Mouse (Mus musculus) liver, embryonic 11.5 days (tissue): ENCODE data around the gene Hs1bp3. TPM values are rescaled to one million over a fixed set of nuclear protein-coding genes. Genes with fewer than 3 reads are reported as not detected.
A peak's percentile ranks its signal among the peaks of the same experiment; 100 is the strongest.

ENCODE experiments used
- ATAC-seq: fragments of 200-750 bp; cut with Nextera tagmentation; replicated peaks from 2 replicates; pipeline ENCODE4 v1.8.0; 2017; ENCODE audit warnings: moderate number of reproducible peaks, mild to moderate bottlenecking, moderate TSS enrichment, moderate library complexity; ENCODE audit not compliant: low FRiP score
- DNase-seq: peaks from one replicate; pipeline ENCODE4 v3.0.0-alpha.2; 2017; ENCODE audit warnings: low spot score
- H3K27ac ChIP-seq: fragments of 300-500 bp; sonication (generic); 2 replicates; pipeline ENCODE4 v1.5.1; 2014; ENCODE audit warnings: mild to moderate bottlenecking, low read depth, low read length, control low read depth
- H3K27me3 ChIP-seq: fragments of 300-500 bp; sonication (generic); replicated peaks from 2 replicates; pipeline ENCODE4 v1.6.1; 2014; ENCODE audit warnings: low read length, mixed read lengths; ENCODE audit not compliant: control insufficient read depth, insufficient read depth
- H3K36me3 ChIP-seq: fragments of 300-500 bp; sonication (generic); 2 replicates; pipeline ENCODE4 v1.6.1; 2014; ENCODE audit warnings: mild to moderate bottlenecking, low read length, moderate library complexity, mixed read lengths; ENCODE audit not compliant: control insufficient read depth, insufficient read depth
- H3K4me1 ChIP-seq: fragments of 300-500 bp; sonication (generic); replicated peaks from 2 replicates; pipeline ENCODE4 v1.6.1; 2014; ENCODE audit warnings: low read length, mixed read lengths; ENCODE audit not compliant: control insufficient read depth, insufficient read depth
- H3K4me2 ChIP-seq: fragments of 300-500 bp; sonication (generic); 2 replicates; pipeline ENCODE4 v1.6.1; 2014; ENCODE audit warnings: mild to moderate bottlenecking, control low read depth, moderate library complexity
- H3K4me3 ChIP-seq: fragments of 300-500 bp; sonication (generic); 2 replicates; pipeline ENCODE4 v1.5.1; 2014; ENCODE audit warnings: low read depth, low read length, control low read depth
- H3K9ac ChIP-seq: fragments of 300-500 bp; sonication (generic); 2 replicates; pipeline ENCODE4 v1.6.1; 2014; ENCODE audit warnings: low read depth, low read length, control low read depth
- H3K9me3 ChIP-seq: fragments of 300-500 bp; sonication (generic); 2 replicates; pipeline ENCODE4 v1.6.1; 2016; ENCODE audit warnings: low read length, inconsistent platforms, mixed read lengths; ENCODE audit not compliant: control insufficient read depth
- WGBS: fragments of 180-500 bp; shearing (Covaris S2); extraction: QIAGEN DNeasy Blood & Tissue Kit; methylation state at CpG from one replicate; pipeline ENCODE4 v1.1.7; 2014; 5-methylcytosine and 5-hydroxymethylcytosine counted together
- polyA plus RNA-seq: library from polyadenylated mRNA; unstranded; fragments of >200 nt; fragmentation: Nextera tagmentation; extraction: Ambion mirVana; gene quantifications from 2 replicates; pipeline ENCODE4 v1.2.1, GENCODE M21; 2014

Hs1bp3 gene
- polyA plus RNA-seq, 1 experiment from 2014 or later, result 8.8 TPM

DNA sequence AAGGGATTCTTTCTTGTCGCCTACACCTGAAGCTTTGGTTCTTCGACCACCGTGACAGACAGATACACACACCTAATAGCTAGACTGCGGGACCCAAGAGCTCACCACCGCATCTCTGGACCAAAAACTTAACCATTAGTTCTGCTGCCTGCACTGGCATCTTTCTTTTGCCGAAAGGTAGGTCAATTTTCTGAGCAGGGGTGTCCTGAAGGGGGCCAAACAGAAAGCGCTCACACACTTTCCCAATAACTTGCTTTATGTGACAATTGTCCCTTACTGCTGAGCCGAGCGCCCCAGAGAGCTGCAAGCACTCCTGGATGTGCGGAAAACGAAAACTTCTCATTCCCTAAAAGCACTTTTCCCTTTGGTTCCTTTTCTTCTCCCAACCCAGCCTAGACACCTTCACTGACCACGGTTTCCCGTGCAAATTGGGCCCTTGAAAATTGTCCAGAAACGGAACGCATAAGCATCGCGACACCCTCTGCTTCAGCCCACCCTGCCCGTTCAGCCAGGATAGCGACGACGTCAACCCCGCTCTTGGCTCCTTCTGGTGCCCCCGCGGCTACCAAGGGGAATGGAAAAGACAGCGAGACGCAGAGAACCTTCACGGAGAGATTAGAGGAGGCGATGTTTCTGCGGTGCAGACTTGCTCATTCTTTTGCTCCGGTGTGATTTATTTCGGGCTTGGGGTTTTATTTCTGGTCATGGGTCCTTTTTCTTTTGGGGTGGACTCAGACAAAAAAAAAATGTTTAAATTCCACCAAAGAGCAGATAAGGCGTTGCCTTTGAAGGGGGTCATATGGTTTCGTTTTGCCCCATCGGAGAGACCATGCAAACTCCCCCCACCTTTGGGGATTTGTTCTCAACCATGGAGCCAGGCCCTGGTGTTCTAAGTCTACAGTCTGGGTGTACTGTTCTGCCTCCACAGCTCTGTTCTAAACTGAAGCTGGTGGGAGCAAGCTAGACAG, 13.8 kb upstream of the Hs1bp3 start:
- WGBS, result 13% methylated on average over 34 of the region's 34 CpGs
- no peak for DNase-seq

DNA sequence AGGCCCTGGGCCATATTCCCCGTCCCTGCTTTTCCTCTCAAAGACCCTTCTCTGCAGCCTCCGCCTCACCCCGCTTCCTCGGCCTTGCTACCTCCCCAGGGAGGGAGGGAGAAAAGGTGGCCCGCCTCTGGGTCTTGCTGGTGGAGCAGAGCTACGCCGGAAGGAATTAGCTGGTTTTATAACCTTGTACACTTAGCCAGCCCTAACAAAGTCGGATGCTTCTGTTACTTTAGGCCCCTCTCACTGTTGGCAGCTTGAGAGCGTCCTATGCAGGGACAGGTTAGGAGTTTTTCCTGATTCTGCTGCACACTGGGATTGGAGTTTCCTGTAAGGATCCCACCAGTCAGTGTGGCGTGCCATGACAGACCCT, 13.1 kb upstream of the Hs1bp3 start:
- WGBS, result 29% methylated on average over 10 of the region's 10 CpGs
- DNase-seq (no peak), ATAC-seq (no peak)
- H3K4me1 ChIP-seq, result peaks cover 6% of the 10 kb centered on the region; the same call in 1 of the 2 replicates
- peaks cover 96% of the 10 kb centered on the region for H3K27me3 ChIP-seq
- no peak overlapping the region for H3K4me3 ChIP-seq
- H3K27ac ChIP-seq, result no peak overlapping the region
- H3K9me3 ChIP-seq, result no peaks in the 10 kb centered on the region
- H3K4me2 ChIP-seq, result no peak overlapping the region
- H3K36me3 ChIP-seq, result no peaks in the 10 kb centered on the region
- H3K9ac ChIP-seq, result no peak overlapping the region

More for the DNA sequence above, 13.8 kb upstream of the Hs1bp3 start:
- Histone ChIP-seq H3K27ac (no peak overlapping the region), H3K36me3 (no peaks in the 10 kb centered on the region), H3K9ac (no peak overlapping the region), H3K9me3 (no peaks in the 10 kb centered on the region), H3K4me3 (no peak overlapping the region), H3K4me1 (peaks cover 6% of the 10 kb centered on the region; the same call in 1 of the 2 replicates), H3K27me3 (peaks cover 95% of the 10 kb centered on the region), H3K4me2 (no peak overlapping the region)
- ATAC-seq, result no peak

DNA sequence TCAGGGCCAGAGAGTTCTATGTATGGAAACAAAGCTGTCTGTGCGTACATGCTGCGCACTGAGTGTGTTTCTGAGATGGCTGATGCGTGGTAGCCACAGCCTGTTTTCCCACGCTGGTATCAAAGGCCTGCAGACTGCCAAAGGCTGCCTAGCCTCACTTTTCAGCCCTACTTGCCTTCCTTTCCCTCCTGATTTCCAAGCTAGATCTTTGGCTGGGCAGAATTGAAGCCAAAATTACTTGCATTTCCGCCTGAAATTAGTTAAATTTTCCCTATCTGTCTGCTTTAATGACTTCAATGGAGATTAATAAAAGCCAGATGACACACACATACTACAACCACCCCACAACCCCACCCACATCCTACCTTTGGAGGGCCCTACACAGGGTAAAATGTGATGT, 12.7 kb upstream of the Hs1bp3 start:
- WGBS, result 35% methylated on average over 5 of the region's 5 CpGs
- H3K9ac ChIP-seq, result no peak overlapping the region
- DNase-seq (no peak), ATAC-seq (no peak)
- no peaks in the 10 kb centered on the region for H3K36me3 ChIP-seq
- H3K27ac ChIP-seq, result no peak overlapping the region
- peaks cover 6% of the 10 kb centered on the region; the same call in 1 of the 2 replicates for H3K4me1 ChIP-seq
- H3K27me3 ChIP-seq, result peaks cover 96% of the 10 kb centered on the region
- no peaks in the 10 kb centered on the region for H3K9me3 ChIP-seq
- H3K4me3 ChIP-seq, result no peak overlapping the region
- H3K4me2 ChIP-seq, result no peak overlapping the region

DNA sequence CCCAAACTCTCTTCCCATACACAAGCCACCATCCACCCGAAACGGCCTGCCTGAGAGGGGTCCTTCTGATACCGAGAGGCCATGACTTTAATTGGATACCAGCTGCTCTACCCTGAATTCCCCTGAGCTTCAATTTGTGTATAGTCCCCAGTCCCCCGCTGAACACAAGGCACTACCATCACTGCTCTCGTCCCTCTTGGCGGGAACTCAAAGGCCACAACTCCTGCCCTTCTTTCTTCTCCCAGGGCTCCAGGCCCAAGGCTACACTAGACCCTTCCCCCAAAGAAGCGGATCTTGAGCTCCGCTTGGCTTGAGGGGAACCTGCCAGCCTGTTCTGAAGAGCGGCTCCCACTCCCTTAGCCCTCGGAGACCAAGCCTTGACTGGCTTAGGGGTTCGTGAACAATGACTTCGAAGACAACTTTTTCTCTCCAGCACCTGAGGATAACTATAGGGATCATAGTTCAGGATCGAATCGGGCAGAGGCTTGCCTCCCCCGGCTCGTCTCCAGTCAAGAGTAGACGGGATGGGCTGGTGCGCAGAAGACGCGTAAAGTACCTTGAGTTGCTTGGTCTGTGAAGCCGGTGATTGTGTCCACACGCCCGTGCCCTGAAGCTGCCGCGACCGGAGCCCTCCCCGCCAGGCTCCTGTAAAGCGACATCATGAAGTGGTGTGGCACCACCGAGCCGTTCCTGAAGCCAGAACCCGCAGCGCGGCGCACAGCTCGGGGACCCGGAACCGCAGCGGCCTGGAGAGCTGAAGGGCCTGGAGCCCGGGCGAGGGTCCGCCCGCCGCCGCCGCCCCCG, 12.0 kb upstream of the Hs1bp3 start:
- Histone ChIP-seq H3K4me1 (peaks cover 6% of the 10 kb centered on the region; the same call in 1 of the 2 replicates), H3K4me2 (peak overlapping the region; percentile 63), H3K27ac (no peak overlapping the region), H3K4me3 (peak overlapping the region; percentile 45), H3K27me3 (peaks cover 98% of the 10 kb centered on the region), H3K36me3 (no peaks in the 10 kb centered on the region), H3K9me3 (no peaks in the 10 kb centered on the region), H3K9ac (no peak overlapping the region)
- DNase-seq, result peak; percentile 51
- 0 out of 2 replicates have a peak, but pooled peaks have one; percentile 8 for ATAC-seq
- 6% methylated on average over 45 of the region's 46 CpGs for WGBS

DNA sequence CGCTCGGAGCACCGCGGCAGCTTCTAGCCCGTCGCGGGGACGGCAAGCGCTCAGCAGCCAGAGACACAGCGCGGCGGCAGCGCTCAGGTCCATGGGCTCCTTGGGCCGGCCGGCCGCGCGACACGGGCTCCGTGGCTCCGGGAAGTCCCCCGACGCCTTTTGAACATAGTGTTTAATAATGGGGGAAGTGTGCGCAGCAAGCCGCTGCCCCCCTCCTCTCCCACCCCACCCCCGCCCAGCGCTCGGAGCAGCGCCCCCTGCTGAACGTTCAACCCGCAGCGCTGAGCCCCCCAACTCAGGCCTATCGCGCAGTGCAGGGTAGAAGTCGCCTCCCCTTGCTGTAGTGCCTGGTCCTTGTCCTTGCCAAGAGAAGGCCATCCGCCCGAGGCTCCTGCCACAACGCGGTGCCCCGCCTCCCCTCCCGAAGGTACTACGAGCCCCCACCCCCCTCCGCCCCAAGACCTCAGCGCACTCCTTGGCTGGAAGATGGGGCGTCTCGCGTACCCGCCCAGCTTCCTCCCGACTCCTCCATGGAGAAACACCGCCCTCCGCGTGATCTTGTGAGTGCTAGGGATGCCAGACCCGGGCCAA, 11.3 kb upstream of the Hs1bp3 start, which contains the start of gene Gdf7:
Gene Gdf7, minus strand, starts transcription at position 114 of the 591 bp plus-strand sequence.
- H3K4me1 ChIP-seq, result peaks cover 6% of the 10 kb centered on the region; the same call in 1 of the 2 replicates
- 1% methylated on average over 49 of the region's 53 CpGs for WGBS
- peak within 1 kb of the TSS; percentile 45 for H3K4me3 ChIP-seq
- H3K4me2 ChIP-seq, result peak within 1 kb of the TSS; percentile 63
- H3K27me3 ChIP-seq, result peaks cover 94% of the 10 kb centered on the region
- ATAC-seq, result 0 out of 2 replicates have a peak, but pooled peaks have one; percentile 28
- no peak within 1 kb of the TSS for H3K9ac ChIP-seq
- DNase-seq, result no peak
- H3K9me3 ChIP-seq, result no peaks in the 10 kb centered on the region
- no peak within 1 kb of the TSS for H3K27ac ChIP-seq
- no peaks in the 10 kb centered on the region for H3K36me3 ChIP-seq

DNA sequence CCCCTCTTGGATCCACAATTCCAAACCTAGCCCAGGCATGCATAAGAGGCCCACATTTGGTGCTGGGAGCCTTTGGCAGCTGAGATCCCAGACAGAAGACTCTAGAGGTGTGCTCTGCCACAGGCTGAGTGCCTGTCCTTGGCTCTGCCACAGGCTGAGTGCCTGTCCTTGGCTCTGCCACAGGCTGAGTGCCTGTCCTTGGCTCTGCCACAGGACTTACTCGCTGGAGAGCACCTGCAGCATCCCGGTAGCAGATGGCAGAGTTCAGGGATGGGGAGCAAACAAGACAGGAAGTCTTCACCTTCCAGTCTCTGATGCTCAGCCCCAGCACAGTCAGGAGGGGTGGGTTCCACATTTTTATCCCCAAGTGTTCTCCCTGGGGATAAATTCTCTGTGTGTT, 8.0 kb upstream of the Hs1bp3 start:
- Histone ChIP-seq H3K4me1 (no peaks in the 10 kb centered on the region), H3K27ac (no peak overlapping the region), H3K36me3 (no peaks in the 10 kb centered on the region), H3K4me2 (no peak overlapping the region), H3K4me3 (no peak overlapping the region), H3K9ac (no peak overlapping the region), H3K27me3 (peaks cover 66% of the 10 kb centered on the region), H3K9me3 (no peaks in the 10 kb centered on the region)
- WGBS, result 43% methylated on average over 2 of the region's 2 CpGs
- ATAC-seq (no peak), DNase-seq (no peak)

DNA sequence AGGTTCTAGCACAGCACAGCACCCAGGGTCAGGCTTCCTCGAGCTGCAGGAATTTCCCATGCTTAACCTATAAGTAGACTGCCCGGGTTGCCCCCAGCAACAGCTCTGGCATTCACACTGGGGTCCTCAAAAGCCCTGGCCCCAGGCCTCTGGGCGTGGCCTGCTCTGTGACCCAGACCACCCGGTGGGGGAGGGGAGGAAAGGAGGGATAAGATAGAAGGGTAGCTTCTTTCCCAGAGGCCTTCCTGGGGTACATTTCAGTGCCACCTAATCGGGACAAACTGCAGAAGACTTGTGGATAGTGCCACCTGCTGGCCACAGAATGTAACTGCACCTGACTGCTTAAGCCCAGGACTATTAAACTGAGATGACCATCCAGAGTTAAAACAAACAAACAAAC, 6.8 kb upstream of the Hs1bp3 start:
- ATAC-seq, result 0 out of 2 replicates have a peak, but pooled peaks have one; percentile 42
- WGBS, result 11% methylated on average over 5 of the region's 5 CpGs

DNA sequence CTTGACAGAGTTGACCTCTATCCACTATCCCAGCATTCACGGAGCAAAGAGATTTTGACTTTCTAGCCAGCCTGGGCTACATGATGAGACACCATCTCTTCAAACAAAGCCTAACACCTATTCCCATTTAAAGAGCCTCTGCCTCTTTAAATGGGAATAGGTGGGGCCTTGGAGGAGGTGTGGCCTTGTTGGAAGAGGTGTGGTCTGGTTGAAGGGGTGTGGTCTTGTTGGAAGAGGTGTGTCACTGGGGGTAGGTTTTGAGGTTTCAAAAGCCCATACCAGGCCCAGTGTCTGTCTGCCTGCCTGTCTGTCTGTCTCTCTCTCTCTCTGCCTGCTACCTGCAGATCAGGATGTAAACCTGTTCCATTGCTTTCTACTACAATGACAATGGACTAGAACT, 6.3 kb upstream of the Hs1bp3 start:
- 69% methylated on average over 1 of the region's 1 CpGs for WGBS
- Histone ChIP-seq H3K36me3 (no peaks in the 10 kb centered on the region), H3K9me3 (no peaks in the 10 kb centered on the region), H3K4me3 (no peak overlapping the region), H3K4me1 (no peaks in the 10 kb centered on the region), H3K27me3 (peaks cover 64% of the 10 kb centered on the region), H3K4me2 (no peak overlapping the region), H3K9ac (no peak overlapping the region), H3K27ac (no peak overlapping the region)
- no peak for DNase-seq
- ATAC-seq, result peak; percentile 39; the same call in 1 of the 2 replicates

More for the DNA sequence above, 6.8 kb upstream of the Hs1bp3 start:
- peak; percentile 40 for DNase-seq
- Histone ChIP-seq H3K4me3 (no peak overlapping the region), H3K9ac (no peak overlapping the region), H3K4me2 (no peak overlapping the region), H3K27me3 (peaks cover 64% of the 10 kb centered on the region), H3K9me3 (no peaks in the 10 kb centered on the region), H3K27ac (no peak overlapping the region), H3K36me3 (no peaks in the 10 kb centered on the region), H3K4me1 (no peaks in the 10 kb centered on the region)
